Mouse (Mus musculus) embryonic facial prominence, embryonic 14.5 days (tissue): ENCODE results near the gene Cyp27b1. TPM values are rescaled to one million over a fixed set of nuclear protein-coding genes. Genes with fewer than 3 reads are reported as not detected.
A peak's percentile ranks its signal among the peaks of the same experiment; 100 is the strongest.
"Not testable (repeated sequence)": the region's sequence is repeated elsewhere in the genome, so short reads cannot be mapped to it uniquely, and the experiment has no call there.

ENCODE experiments used
- ATAC-seq: fragments of 200-750 bp; cut with Nextera tagmentation; 2 replicates; pipeline ENCODE4 v1.8.0; 2017; ENCODE audit warnings: low read depth, moderate number of reproducible peaks, moderate TSS enrichment
- DNase-seq: peaks from one replicate; pipeline ENCODE4 v3.0.0-alpha.2; 2015; ENCODE audit warnings: low spot score
- H3K27ac ChIP-seq: fragments of 300-500 bp; sonication (generic); replicated peaks from 2 replicates; pipeline ENCODE4 v1.5.1; 2014; ENCODE audit warnings: low read depth, mild to moderate bottlenecking, low read length, moderate library complexity
- H3K27me3 ChIP-seq: fragments of 300-500 bp; sonication (generic); replicated peaks from 2 replicates; pipeline ENCODE4 v1.6.1; 2014; ENCODE audit warnings: low read length; ENCODE audit not compliant: control insufficient read depth, insufficient read depth
- H3K36me3 ChIP-seq: fragments of 300-500 bp; sonication (generic); 2 replicates; pipeline ENCODE4 v1.6.1; 2014; ENCODE audit warnings: low read length, mixed read lengths; ENCODE audit not compliant: control insufficient read depth, insufficient read depth
- H3K4me1 ChIP-seq: fragments of 300-500 bp; sonication (generic); 2 replicates; pipeline ENCODE4 v1.6.1; 2014; ENCODE audit warnings: antibody characterized with exemption, low read length; ENCODE audit not compliant: control insufficient read depth, insufficient read depth
- H3K4me2 ChIP-seq: fragments of 300-500 bp; sonication (generic); 2 replicates; pipeline ENCODE4 v1.6.1; 2014; ENCODE audit warnings: low read depth, mild to moderate bottlenecking, low read length, moderate library complexity, mixed read lengths
- H3K4me3 ChIP-seq: fragments of 300-500 bp; sonication (generic); 2 replicates; pipeline ENCODE4 v1.5.1; 2014; ENCODE audit warnings: low read depth, mild to moderate bottlenecking, low read length
- H3K9ac ChIP-seq: fragments of 300-500 bp; sonication (generic); 2 replicates; pipeline ENCODE4 v1.6.1; 2014; ENCODE audit warnings: low read depth, mild to moderate bottlenecking, low read length, moderate library complexity, mixed read lengths
- H3K9me3 ChIP-seq: fragments of 300-500 bp; sonication (generic); 2 replicates; pipeline ENCODE4 v1.6.1; 2016; ENCODE audit warnings: low read length; ENCODE audit not compliant: control insufficient read depth
- WGBS: fragments of 180-500 bp; shearing (Covaris S2); extraction: QIAGEN DNeasy Blood & Tissue Kit; methylation state at CpG from one replicate; pipeline ENCODE4 v1.1.7; 2014; 5-methylcytosine and 5-hydroxymethylcytosine counted together
- polyA plus RNA-seq: library from polyadenylated mRNA; unstranded; fragments of >200 nt; fragmentation: Nextera tagmentation; extraction: Ambion mirVana; gene quantifications from 2 replicates; pipeline ENCODE4 v1.2.1, GENCODE M21; 2014

Gene Cyp27b1
- polyA plus RNA-seq, 1 experiment from 2014 or later, result 0.13 TPM

GRCm38 (mm10) chr10:127071203-127071602 lies 23.2 kb downstream of the Cyp27b1 start:
- peaks cover 16% of the 10 kb centered on the region for H3K4me1 ChIP-seq
- H3K27me3 ChIP-seq, result peaks cover 12% of the 10 kb centered on the region
- ATAC-seq (no peak), DNase-seq (no peak)
- H3K27ac ChIP-seq, result peak overlapping the region; percentile 82; the same call in 1 of the 2 replicates
- H3K4me3 ChIP-seq, result peak overlapping the region; percentile 62
- H3K9me3 ChIP-seq, result no peaks in the 10 kb centered on the region
- peaks cover 28% of the 10 kb centered on the region for H3K36me3 ChIP-seq
- WGBS, result 69% methylated on average over 9 of the region's 9 CpGs
- H3K4me2 ChIP-seq, result peak overlapping the region; percentile 86
- peak overlapping the region; percentile 73 for H3K9ac ChIP-seq

DNA sequence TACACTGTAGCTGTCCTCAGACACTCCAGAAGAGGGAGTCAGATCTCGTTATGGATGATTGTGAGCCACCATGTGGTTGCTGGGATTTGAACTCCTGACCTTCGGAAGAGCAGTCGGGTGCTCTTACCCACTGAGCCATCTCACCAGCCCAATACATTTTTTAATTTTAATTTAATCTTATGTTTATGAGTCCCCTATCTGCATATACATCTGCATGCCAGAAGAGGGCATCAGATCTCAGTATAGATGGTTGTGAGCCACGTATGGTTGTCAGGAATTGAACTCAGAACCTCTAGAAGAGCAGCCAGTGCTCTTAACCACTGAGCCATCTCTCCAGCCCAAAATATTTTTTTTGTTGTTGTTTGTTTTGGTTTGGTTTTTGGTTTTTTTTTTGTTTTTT lies 24.2 kb downstream of the Cyp27b1 start:
- H3K27me3 ChIP-seq, result peaks cover 22% of the 10 kb centered on the region
- peaks cover 16% of the 10 kb centered on the region for H3K4me1 ChIP-seq
- peaks cover 17% of the 10 kb centered on the region for H3K36me3 ChIP-seq
- H3K4me3 ChIP-seq, H3K9me3 ChIP-seq, H3K9ac ChIP-seq, H3K27ac ChIP-seq, DNase-seq, ATAC-seq, H3K4me2 ChIP-seq: not testable (repeated sequence)
- WGBS, result 86% methylated on average over 4 of the region's 4 CpGs

- not testable (repeated sequence) for H3K9me3 ChIP-seq, H3K9ac ChIP-seq, DNase-seq, ATAC-seq, H3K4me3 ChIP-seq, H3K4me2 ChIP-seq, H3K27ac ChIP-seq
- Histone ChIP-seq H3K4me1 (peaks cover 16% of the 10 kb centered on the region), H3K27me3 (peaks cover 29% of the 10 kb centered on the region), H3K36me3 (peaks cover 10% of the 10 kb centered on the region)
- 81% methylated on average over 2 of the region's 2 CpGs for WGBS
Observed at GRCm38 (mm10) chr10:127072969-127073368, 24.9 kb downstream of the Cyp27b1 start.

DNA sequence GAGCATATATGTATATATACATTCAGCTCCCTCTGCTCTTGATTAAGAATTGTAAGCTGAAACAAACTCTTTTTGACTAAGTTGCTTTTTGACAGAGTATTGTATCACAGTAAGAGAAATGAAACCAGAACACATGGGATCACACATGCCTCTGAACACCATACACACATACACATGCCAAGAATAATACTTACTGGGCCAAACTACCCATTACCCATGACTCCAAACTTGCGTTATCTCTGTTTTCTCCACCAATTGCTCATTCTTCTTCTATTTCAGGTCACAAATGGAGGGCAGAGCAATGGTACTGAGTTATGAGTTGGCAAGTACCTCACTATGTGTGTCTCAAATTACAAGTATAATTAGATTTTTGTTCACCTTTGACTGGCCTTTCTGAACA lies 25.9 kb downstream of the Cyp27b1 start:
- Histone ChIP-seq H3K36me3 (no peaks in the 10 kb centered on the region), H3K27ac (no peak overlapping the region), H3K4me2 (no peak overlapping the region), H3K9me3 (no peaks in the 10 kb centered on the region), H3K4me1 (peaks cover 13% of the 10 kb centered on the region), H3K9ac (no peak overlapping the region), H3K4me3 (no peak overlapping the region), H3K27me3 (peaks cover 38% of the 10 kb centered on the region)
- ATAC-seq, result no peak
- DNase-seq, result no peak
- WGBS, result 93% methylated on average over 1 of the region's 1 CpGs

GRCm38 (mm10) chr10:127075080-127075479 lies 27.0 kb downstream of the Cyp27b1 start, which contains the start of gene Agap2:
Gene Agap2 (plus strand): TSS chr10:127075284.
- WGBS, result 58% methylated on average over 9 of the region's 9 CpGs
- no peaks in the 10 kb centered on the region for H3K36me3 ChIP-seq
- H3K27ac ChIP-seq, result no peak within 1 kb of the TSS
- no peak within 1 kb of the TSS; the same call in 1 of the 2 replicates for H3K9ac ChIP-seq
- ATAC-seq, result no peak
- H3K4me2 ChIP-seq, result no peak within 1 kb of the TSS
- no peak within 1 kb of the TSS for H3K4me3 ChIP-seq
- H3K4me1 ChIP-seq, result peaks cover 12% of the 10 kb centered on the region; the same call in 1 of the 2 replicates
- H3K9me3 ChIP-seq, result no peaks in the 10 kb centered on the region
- H3K27me3 ChIP-seq, result peaks cover 49% of the 10 kb centered on the region
- no peak for DNase-seq

- H3K27ac ChIP-seq, result no peak overlapping the region
- H3K9me3 ChIP-seq, result no peaks in the 10 kb centered on the region
- 69% methylated on average over 8 of the region's 8 CpGs for WGBS
- no peak for DNase-seq
- no peak overlapping the region for H3K9ac ChIP-seq
- H3K4me1 ChIP-seq, result peaks cover 14% of the 10 kb centered on the region
- peaks cover 55% of the 10 kb centered on the region for H3K27me3 ChIP-seq
- H3K4me3 ChIP-seq, result no peak overlapping the region
- H3K36me3 ChIP-seq, result no peaks in the 10 kb centered on the region
- H3K4me2 ChIP-seq, result no peak overlapping the region
- ATAC-seq, result no peak
Observed at GRCm38 (mm10) chr10:127075651-127076050, 27.6 kb downstream of the Cyp27b1 start.

DNA sequence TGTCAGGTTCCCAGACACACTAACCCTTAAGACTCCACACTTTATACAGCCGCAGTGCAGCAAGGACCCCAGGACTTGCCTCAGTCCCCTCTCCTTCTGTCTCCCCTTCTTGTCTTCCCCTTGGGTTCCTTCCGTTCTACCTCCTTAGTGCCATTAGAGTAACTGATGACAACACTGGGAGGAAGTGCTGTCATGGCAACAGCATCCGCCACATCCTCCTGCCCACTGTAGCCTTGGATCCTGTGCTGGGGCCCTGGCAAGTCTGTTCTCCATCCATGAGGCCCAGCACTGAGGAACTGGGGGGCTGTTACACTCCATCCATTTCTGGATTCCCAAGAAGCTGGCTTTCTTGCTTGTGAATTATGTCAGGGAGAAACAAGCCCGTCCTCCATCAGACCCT lies 28.0 kb downstream of the Cyp27b1 start:
- H3K27ac ChIP-seq, result no peak overlapping the region
- DNase-seq (no peak), ATAC-seq (no peak)
- H3K9me3 ChIP-seq, result no peaks in the 10 kb centered on the region
- H3K9ac ChIP-seq, result no peak overlapping the region
- WGBS, result 46% methylated on average over 4 of the region's 4 CpGs
- no peaks in the 10 kb centered on the region for H3K36me3 ChIP-seq
- H3K27me3 ChIP-seq, result peaks cover 59% of the 10 kb centered on the region
- H3K4me2 ChIP-seq, result no peak overlapping the region
- no peak overlapping the region for H3K4me3 ChIP-seq
- peaks cover 14% of the 10 kb centered on the region for H3K4me1 ChIP-seq

- H3K27ac ChIP-seq, result no peak overlapping the region
- H3K9me3 ChIP-seq, result no peaks in the 10 kb centered on the region
- WGBS, result 7% methylated on average over 9 of the region's 10 CpGs
- H3K9ac ChIP-seq, result no peak overlapping the region
- H3K4me2 ChIP-seq, result peak overlapping the region; percentile 99; the same call in 1 of the 2 replicates
- no peaks in the 10 kb centered on the region for H3K36me3 ChIP-seq
- no peak for ATAC-seq
- DNase-seq, result no peak
- no peak overlapping the region for H3K4me3 ChIP-seq
- peaks cover 20% of the 10 kb centered on the region for H3K4me1 ChIP-seq
- H3K27me3 ChIP-seq, result peaks cover 74% of the 10 kb centered on the region
Observed at GRCm38 (mm10) chr10:127077515-127077914, 29.5 kb downstream of the Cyp27b1 start.

DNA sequence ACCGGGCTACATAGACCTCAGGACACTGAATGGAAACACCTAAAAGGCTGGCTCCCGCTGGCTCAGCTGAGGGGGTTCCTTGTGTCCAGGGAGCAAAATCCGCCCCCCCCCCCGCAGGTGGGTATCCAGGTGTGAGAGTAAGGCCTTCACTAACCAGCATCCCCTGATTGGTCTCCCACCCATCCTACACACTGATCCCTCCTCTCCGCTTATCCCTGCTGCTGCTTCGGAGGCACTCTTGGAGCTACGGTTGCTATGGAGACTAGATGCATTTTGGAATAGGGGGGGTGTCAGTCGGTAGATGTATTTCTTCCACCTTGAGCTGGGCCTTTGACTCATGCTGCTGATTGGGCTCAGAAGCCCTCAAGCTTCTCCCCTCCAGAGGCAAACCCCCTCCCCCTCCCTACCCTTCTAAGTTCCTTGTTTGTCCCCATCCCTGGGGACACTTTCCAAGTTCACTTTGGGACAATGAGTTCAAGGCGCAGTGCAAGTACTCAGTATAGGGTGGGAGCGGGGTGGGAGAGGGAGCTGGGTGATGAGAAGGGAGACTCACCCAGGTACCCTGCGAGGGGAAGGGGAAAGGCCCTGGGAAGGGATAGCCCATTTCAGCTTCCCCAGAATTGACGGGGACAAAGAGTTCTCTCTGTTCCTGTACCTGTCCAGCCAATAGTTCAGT lies 30.1 kb downstream of the Cyp27b1 start:
- Histone ChIP-seq H3K4me2 (peak overlapping the region; percentile 99), H3K27ac (no peak overlapping the region), H3K36me3 (no peaks in the 10 kb centered on the region), H3K4me1 (peaks cover 20% of the 10 kb centered on the region), H3K27me3 (peaks cover 80% of the 10 kb centered on the region), H3K4me3 (peak overlapping the region; percentile 63), H3K9ac (no peak overlapping the region), H3K9me3 (no peaks in the 10 kb centered on the region)
- DNase-seq (no peak), ATAC-seq (no peak)
- 4% methylated on average over 12 of the region's 12 CpGs for WGBS
